ENCODE assay signal across 18 mouse cellular contexts in genomic region chr15:97178286-97178685, GRCm38 (mm10).
DNase-seq lines count a peak whose midpoint lies in the region; ATAC-seq and TF ChIP-seq lines count a peak whose summit lies in the region.
"Had no signal": no experiment of that assay in that cellular context is flagged by ENCODE, and none has a peak within 500 bp of the region (broad histone marks: within the 10 kb centered on the region; RNA-seq: fewer than 3 reads in every experiment).

No protein-coding gene starts in this region.

- H3K27me3 ChIP-seq in embryonic facial prominence, embryonic 11.5 days (ENCODE audit: control insufficient read depth, insufficient read depth, low read length), result no peaks in the 10 kb centered on the region
- no peaks in the 10 kb centered on the region for H3K27me3 ChIP-seq in embryonic facial prominence, embryonic 10.5 days (replicated peaks; ENCODE audit: low read depth, poor library complexity, severe bottlenecking)
- no peaks in the 10 kb centered on the region for H3K27me3 ChIP-seq in hindbrain, embryonic 14.5 days (ENCODE audit: control insufficient read depth, insufficient read depth, low read length)
- no peaks in the 10 kb centered on the region for H3K27me3 ChIP-seq in hindbrain, embryonic 10.5 days (ENCODE audit: insufficient read depth, poor library complexity, severe bottlenecking)
- H3K27me3 ChIP-seq in midbrain, embryonic 12.5 days, result no peaks in the 10 kb centered on the region
- H3K27me3 ChIP-seq: limb, embryonic 15.5 days had no signal

- DNase-seq in embryonic facial prominence, embryonic 11.5 days (ENCODE audit: low spot score), result peak; percentile 31
- no peak for DNase-seq in embryonic facial prominence, embryonic 10.5 days (ENCODE audit: low spot score)
- DNase-seq in hindbrain, embryonic 14.5 days (ENCODE audit: low spot score), result peak; percentile 44
- no peak for DNase-seq in hindbrain, embryonic 10.5 days (ENCODE audit: low spot score)
- DNase-seq in brain, embryonic 14.5 days (ENCODE audit: low read depth), result peak; percentile 65
- DNase-seq in T-cell, adult 2 months (ENCODE audit: low spot score), result no peak
- DNase-seq in left cerebral cortex, postnatal 36 days (ENCODE audit: low spot score in 2 of 2), result no peak
- DNase-seq: adrenal gland, adult 8-10 months; cerebellum, adult 11 months; cerebellum, postnatal 25 days; heart, postnatal 4 days; kidney, postnatal 10 days; layer of hippocampus, adult 9-11 months; lung, postnatal 14 days had no signal

- H3K27ac ChIP-seq in embryonic facial prominence, embryonic 11.5 days (replicated peaks; ENCODE audit: low read depth, low read length), result no peak overlapping the region
- H3K27ac ChIP-seq in embryonic facial prominence, embryonic 10.5 days (replicated peaks), result no peak overlapping the region
- peak overlapping the region; percentile 77 for H3K27ac ChIP-seq in hindbrain, embryonic 14.5 days
- no peak overlapping the region; the same call in 1 of the 2 replicates for H3K27ac ChIP-seq in hindbrain, embryonic 10.5 days
- H3K27ac ChIP-seq in midbrain, embryonic 12.5 days (replicated peaks), result peak overlapping the region; percentile 65
- H3K27ac ChIP-seq: limb, embryonic 15.5 days had no signal

- no peaks in the 10 kb centered on the region for H3K36me3 ChIP-seq in embryonic facial prominence, embryonic 11.5 days (replicated peaks; ENCODE audit: control insufficient read depth, insufficient read depth, low read depth, low read length)
- no peaks in the 10 kb centered on the region for H3K36me3 ChIP-seq in embryonic facial prominence, embryonic 10.5 days (replicated peaks)
- H3K36me3 ChIP-seq in hindbrain, embryonic 14.5 days (replicated peaks; ENCODE audit: control insufficient read depth, insufficient read depth), result no peaks in the 10 kb centered on the region
- no peaks in the 10 kb centered on the region for H3K36me3 ChIP-seq in hindbrain, embryonic 10.5 days
- H3K36me3 ChIP-seq in midbrain, embryonic 12.5 days, result no peaks in the 10 kb centered on the region
- H3K36me3 ChIP-seq: limb, embryonic 15.5 days had no signal

- no peaks in the 10 kb centered on the region for H3K9me3 ChIP-seq in embryonic facial prominence, embryonic 11.5 days (replicated peaks; ENCODE audit: control insufficient read depth, low read length)
- H3K9me3 ChIP-seq in embryonic facial prominence, embryonic 10.5 days, result no peaks in the 10 kb centered on the region
- no peaks in the 10 kb centered on the region for H3K9me3 ChIP-seq in hindbrain, embryonic 14.5 days (ENCODE audit: control insufficient read depth, low read length)
- H3K9me3 ChIP-seq in hindbrain, embryonic 10.5 days, result no peaks in the 10 kb centered on the region
- H3K9me3 ChIP-seq in midbrain, embryonic 12.5 days, result no peaks in the 10 kb centered on the region
- H3K9me3 ChIP-seq: limb, embryonic 15.5 days had no signal

- TF ChIP-seq POLR2A in brain, embryonic 14.5 days (IDR thresholded peaks at IDR 0.05; ENCODE audit: borderline replicate concordance, extremely low read depth, insufficient read depth, insufficient read length, poor library complexity, severe bottlenecking), result no peak

- 58% methylated on average over 3 of the region's 3 CpGs for WGBS in embryonic facial prominence, embryonic 11.5 days
- 73% methylated on average over 3 of the region's 3 CpGs for WGBS in embryonic facial prominence, embryonic 10.5 days
- WGBS in hindbrain, embryonic 14.5 days, result 17% methylated on average over 3 of the region's 3 CpGs
- WGBS in hindbrain, embryonic 10.5 days, result 74% methylated on average over 3 of the region's 3 CpGs
- 62% methylated on average over 3 of the region's 3 CpGs for WGBS in midbrain, embryonic 12.5 days

- ATAC-seq in embryonic facial prominence, embryonic 11.5 days (replicated peaks; ENCODE audit: insufficient number of reproducible peaks, low FRiP score, low TSS enrichment, low read depth), result no peak
- no peak for ATAC-seq in hindbrain, embryonic 14.5 days (ENCODE audit: low FRiP score)
- no peak for ATAC-seq in midbrain, embryonic 12.5 days (ENCODE audit: low FRiP score, low read depth)
- ATAC-seq: intestine, postnatal 0 days had no signal

- no peaks in the 10 kb centered on the region; the same call in 1 of the 2 replicates for H3K4me1 ChIP-seq in embryonic facial prominence, embryonic 11.5 days (ENCODE audit: control insufficient read depth, insufficient read depth, low read length)
- peaks cover 24% of the 10 kb centered on the region for H3K4me1 ChIP-seq in embryonic facial prominence, embryonic 10.5 days
- peaks cover 21% of the 10 kb centered on the region for H3K4me1 ChIP-seq in hindbrain, embryonic 14.5 days (replicated peaks; ENCODE audit: control insufficient read depth, insufficient read depth, low read length)
- peaks cover 37% of the 10 kb centered on the region for H3K4me1 ChIP-seq in hindbrain, embryonic 10.5 days (replicated peaks)
- H3K4me1 ChIP-seq in midbrain, embryonic 12.5 days, result peaks cover 12% of the 10 kb centered on the region
- H3K4me1 ChIP-seq: megakaryocyte, embryonic 14.5 days had no signal

- intact Hi-C loops in left cerebral cortex, postnatal 36 days (cut with DNase I), result no loop called here

- H3K4me2 ChIP-seq in embryonic facial prominence, embryonic 11.5 days (ENCODE audit: low read depth, low read length), result no peak overlapping the region
- no peak overlapping the region for H3K4me2 ChIP-seq in hindbrain, embryonic 14.5 days (replicated peaks)
- no peak overlapping the region for H3K4me2 ChIP-seq in midbrain, embryonic 12.5 days (replicated peaks)
- H3K4me2 ChIP-seq: limb, embryonic 15.5 days had no signal

- no peak for TF ChIP-seq CTCF in brain, embryonic 14.5 days (IDR thresholded peaks at IDR 0.05; ENCODE audit: borderline replicate concordance, extremely low read depth, insufficient read depth, insufficient read length)

- no peak overlapping the region for H3K4me3 ChIP-seq in embryonic facial prominence, embryonic 11.5 days (ENCODE audit: low read depth, low read length)
- H3K4me3 ChIP-seq in embryonic facial prominence, embryonic 10.5 days, result no peak overlapping the region
- no peak overlapping the region for H3K4me3 ChIP-seq in hindbrain, embryonic 14.5 days (replicated peaks; ENCODE audit: low read length)
- H3K4me3 ChIP-seq in hindbrain, embryonic 10.5 days, result no peak overlapping the region
- no peak overlapping the region for H3K4me3 ChIP-seq in midbrain, embryonic 12.5 days
- H3K4me3 ChIP-seq: limb, embryonic 15.5 days; megakaryocyte, embryonic 14.5 days had no signal

- no peak overlapping the region for H3K9ac ChIP-seq in embryonic facial prominence, embryonic 11.5 days (replicated peaks; ENCODE audit: low read length)
- no peak overlapping the region for H3K9ac ChIP-seq in hindbrain, embryonic 14.5 days
- H3K9ac ChIP-seq in midbrain, embryonic 12.5 days (replicated peaks), result no peak overlapping the region
- H3K9ac ChIP-seq: limb, embryonic 15.5 days had no signal

Comparison
In these comparisons a context has a peak if more than half of its experiments do, and no peak if none do; other contexts are left out.
1. DNase-seq: peak in embryonic facial prominence, embryonic 11.5 days (single experiment), hindbrain, embryonic 14.5 days (single experiment) and brain, embryonic 14.5 days (single experiment); none in embryonic facial prominence, embryonic 10.5 days (single experiment), hindbrain, embryonic 10.5 days (single experiment), T-cell, adult 2 months (single experiment) and left cerebral cortex, postnatal 36 days (0 of 2).
2. H3K27ac ChIP-seq: peak in hindbrain, embryonic 14.5 days (single experiment) and midbrain, embryonic 12.5 days (single experiment); none in embryonic facial prominence, embryonic 11.5 days (single experiment), embryonic facial prominence, embryonic 10.5 days (single experiment) and hindbrain, embryonic 10.5 days (single experiment).